Mouse (Mus musculus) lung, embryonic 14.5 days (tissue): Measurements from ENCODE around the gene Lamtor5. TPM values are rescaled to one million over a fixed set of nuclear protein-coding genes. Genes with fewer than 3 reads are reported as not detected.

Source experiments
- ATAC-seq: fragments of 200-750 bp; cut with Nextera tagmentation; 2 replicates; pipeline ENCODE4 v1.8.0; 2017; ENCODE audit warnings: mild to moderate bottlenecking, moderate TSS enrichment, moderate library complexity; ENCODE audit not compliant: insufficient read depth
- DNase-seq: peaks from one replicate; pipeline ENCODE4 v3.0.0-alpha.2; 2015
- H3K27ac ChIP-seq: fragments of 300-500 bp; sonication (generic); 2 replicates; pipeline ENCODE4 v1.5.1; 2014; ENCODE audit warnings: low read depth, mild to moderate bottlenecking, moderate library complexity
- H3K27me3 ChIP-seq: fragments of 300-500 bp; sonication (generic); 2 replicates; pipeline ENCODE4 v1.6.1; 2014; ENCODE audit warnings: low read length, control low read depth; ENCODE audit not compliant: insufficient read depth
- H3K36me3 ChIP-seq: fragments of 300-500 bp; sonication (generic); 2 replicates; pipeline ENCODE4 v1.6.1; 2014; ENCODE audit warnings: control low read depth; ENCODE audit not compliant: insufficient read depth
- H3K4me1 ChIP-seq: fragments of 300-500 bp; sonication (generic); 2 replicates; pipeline ENCODE4 v1.6.1; 2014; ENCODE audit warnings: antibody characterized with exemption, control low read depth; ENCODE audit not compliant: insufficient read depth
- H3K4me2 ChIP-seq: fragments of 300-500 bp; sonication (generic); 2 replicates; pipeline ENCODE4 v1.6.1; 2014; ENCODE audit warnings: mild to moderate bottlenecking
- H3K4me3 ChIP-seq: fragments of 300-500 bp; sonication (generic); 2 replicates; pipeline ENCODE4 v1.5.1; 2014; ENCODE audit warnings: low read depth, low read length
- H3K9ac ChIP-seq: fragments of 300-500 bp; sonication (generic); 2 replicates; pipeline ENCODE4 v1.6.1; 2014
- H3K9me3 ChIP-seq: fragments of 300-500 bp; sonication (generic); 2 replicates; pipeline ENCODE4 v1.6.1; 2016; ENCODE audit warnings: low read depth, low read length, control low read depth
- CTCF ChIP-seq: IDR thresholded peaks from 2 replicates; pipeline ENCODE4 v1.5.1; 2016; ENCODE audit warnings: antibody characterized with exemption, low read depth
- WGBS: fragments of 180-500 bp; shearing (Covaris S2); extraction: QIAGEN DNeasy Blood & Tissue Kit; methylation state at CpG from one replicate; pipeline ENCODE4 v1.1.7; 2014; 5-methylcytosine and 5-hydroxymethylcytosine counted together
- polyA plus RNA-seq: library from polyadenylated mRNA; unstranded; fragments of >200 nt; fragmentation: Nextera tagmentation; extraction: Ambion mirVana; gene quantifications from 2 replicates; pipeline ENCODE4 v1.2.1, GENCODE M21; 2014

Lamtor5 gene
- polyA plus RNA-seq: 184 and 195 TPM in 2 replicates

- H3K27ac ChIP-seq: no peak within 1 kb of the TSS
- ATAC-seq: peak; percentile 92
- no peaks in the 10 kb centered on the region for H3K9me3 ChIP-seq
- no peaks in the 10 kb centered on the region for H3K27me3 ChIP-seq
- peak within 1 kb of the TSS; percentile 75 for H3K4me2 ChIP-seq
- DNase-seq: peak; percentile 96
- peaks cover 16% of the 10 kb centered on the region for H3K36me3 ChIP-seq
- H3K4me1 ChIP-seq: no peaks in the 10 kb centered on the region
- peak within 1 kb of the TSS; percentile 72 for H3K4me3 ChIP-seq
- TF ChIP-seq CTCF: no peak
- H3K9ac ChIP-seq: peak within 1 kb of the TSS; percentile 78
- 3% methylated on average over 43 of the region's 43 CpGs for whole genome bisulfite sequencing
Measured at GRCm38 (mm10) chr3:107278479-107279269, at the start of gene Lamtor5. TSS of gene Lamtor5 (plus strand) at chr3:107278858.

GRCm38 (mm10) chr3:107229221-107229620 lies 49.4 kb upstream of the Lamtor5 start:
- Histone ChIP-seq H3K4me3 (no peak overlapping the region), H3K9ac (no peak overlapping the region), H3K27me3 (no peaks in the 10 kb centered on the region), H3K4me1 (no peaks in the 10 kb centered on the region), H3K27ac (no peak overlapping the region), H3K4me2 (no peak overlapping the region), H3K9me3 (no peaks in the 10 kb centered on the region), H3K36me3 (no peaks in the 10 kb centered on the region)
- ATAC-seq (no peak), DNase-seq (no peak)
- TF ChIP-seq CTCF: no peak
- 59% methylated on average over 5 of the region's 5 CpGs for WGBS

DNA sequence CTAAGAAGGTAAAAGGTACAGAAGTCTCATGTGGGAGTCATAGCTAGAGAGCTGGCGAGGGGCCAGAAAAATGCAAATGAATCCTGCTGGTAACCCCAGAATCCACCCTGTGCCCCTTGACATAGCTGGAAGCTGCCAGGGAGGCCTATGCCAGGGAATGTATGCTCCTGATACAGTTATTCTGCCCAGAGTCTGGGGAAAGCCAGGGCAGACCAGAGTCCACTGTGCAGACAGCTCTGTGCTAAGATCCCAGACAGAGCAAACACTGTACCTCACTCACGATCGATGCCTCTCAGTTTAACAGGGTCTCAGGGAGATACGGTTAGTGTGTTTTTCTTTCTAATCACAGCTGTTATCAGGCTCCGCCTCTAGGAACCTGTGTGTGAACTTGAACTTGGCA lies 48.8 kb upstream of the Lamtor5 start:
- Histone ChIP-seq H3K27me3 (no peaks in the 10 kb centered on the region), H3K9ac (no peak overlapping the region), H3K4me3 (no peak overlapping the region), H3K27ac (no peak overlapping the region), H3K9me3 (no peaks in the 10 kb centered on the region), H3K4me1 (no peaks in the 10 kb centered on the region), H3K36me3 (no peaks in the 10 kb centered on the region), H3K4me2 (no peak overlapping the region)
- peak; percentile 70 for ATAC-seq
- no peak for TF ChIP-seq CTCF
- WGBS: 20% methylated on average over 5 of the region's 5 CpGs
- DNase-seq: peak; percentile 51

DNA sequence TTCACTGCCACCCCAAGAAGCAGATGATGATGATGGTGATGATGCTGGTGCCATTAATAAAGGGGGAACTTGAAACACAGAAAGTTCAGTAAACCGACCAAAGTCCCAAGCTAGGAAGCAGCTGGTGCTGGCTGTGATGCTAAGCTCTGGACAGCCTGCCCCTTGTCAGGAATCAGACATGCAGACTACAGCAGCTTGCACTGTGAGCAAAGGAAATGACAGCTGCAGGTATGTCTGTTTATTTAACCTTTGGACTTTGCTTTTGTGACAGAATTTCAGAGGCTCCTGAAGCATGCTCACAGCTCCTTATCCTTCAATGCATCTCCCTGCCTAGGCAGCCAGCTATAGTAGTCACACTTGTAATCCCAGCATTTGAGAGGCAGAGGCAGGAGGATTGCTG lies 48.1 kb upstream of the Lamtor5 start, which contains the start of gene A630076J17Rik:
Gene A630076J17Rik, plus strand, starts transcription at position 88 of the 400 bp plus-strand sequence.
- Histone ChIP-seq H3K4me2 (no peak within 1 kb of the TSS), H3K9me3 (no peaks in the 10 kb centered on the region), H3K4me3 (no peak within 1 kb of the TSS), H3K27me3 (no peaks in the 10 kb centered on the region), H3K36me3 (no peaks in the 10 kb centered on the region), H3K27ac (no peak within 1 kb of the TSS), H3K4me1 (no peaks in the 10 kb centered on the region), H3K9ac (no peak within 1 kb of the TSS)
- 13% methylated on average over 1 of the region's 1 CpGs for WGBS
- ATAC-seq (no peak), DNase-seq (no peak)
- no peak for TF ChIP-seq CTCF

GRCm38 (mm10) chr3:107231202-107231601 lies 47.5 kb upstream of the Lamtor5 start:
- WGBS: 60% methylated on average over 4 of the region's 4 CpGs
- TF ChIP-seq CTCF: no peak
- Histone ChIP-seq H3K4me2 (no peak overlapping the region), H3K27me3 (no peaks in the 10 kb centered on the region), H3K27ac (no peak overlapping the region), H3K4me3 (no peak overlapping the region), H3K9me3 (no peaks in the 10 kb centered on the region), H3K4me1 (no peaks in the 10 kb centered on the region), H3K9ac (no peak overlapping the region), H3K36me3 (no peaks in the 10 kb centered on the region)
- ATAC-seq: no peak
- DNase-seq: no peak

- peak; percentile 19; the same call in 1 of the 2 replicates for ATAC-seq
Measured at GRCm38 (mm10) chr3:107233351-107233813, 45.3 kb upstream of the Lamtor5 start.

DNA sequence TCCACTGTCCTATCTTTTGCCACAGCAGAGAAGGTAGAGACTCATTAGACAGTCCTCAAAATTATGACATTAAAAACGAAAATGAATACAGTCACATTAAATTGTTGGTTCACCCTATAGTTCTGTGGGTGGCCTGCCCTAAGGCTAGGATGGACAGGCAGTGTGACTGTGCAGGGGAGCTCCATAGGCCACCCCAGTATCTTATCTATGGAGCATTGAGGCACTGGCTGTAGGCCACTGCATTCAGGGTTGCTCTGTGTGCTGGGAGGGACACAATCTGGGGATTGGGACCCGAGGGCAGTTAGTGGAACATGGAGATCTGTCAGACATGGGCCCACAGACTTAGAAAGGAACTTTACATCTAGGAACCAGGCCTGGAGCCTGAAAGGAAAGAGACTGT lies 44.7 kb upstream of the Lamtor5 start:
- WGBS: 32% methylated on average over 2 of the region's 2 CpGs
- TF ChIP-seq CTCF: no peak
- no peak overlapping the region for H3K27ac ChIP-seq

More at GRCm38 (mm10) chr3:107233351-107233813, 45.3 kb upstream of the Lamtor5 start:
- 7% methylated on average over 11 of the region's 11 CpGs for WGBS
- Histone ChIP-seq H3K36me3 (no peaks in the 10 kb centered on the region), H3K27ac (no peak overlapping the region), H3K4me1 (no peaks in the 10 kb centered on the region), H3K4me3 (no peak overlapping the region), H3K9me3 (no peaks in the 10 kb centered on the region), H3K27me3 (no peaks in the 10 kb centered on the region), H3K4me2 (no peak overlapping the region), H3K9ac (no peak overlapping the region)
- peak; percentile 94 for TF ChIP-seq CTCF
- peak; percentile 94 for DNase-seq

More for the DNA sequence above, 44.7 kb upstream of the Lamtor5 start:
- no peak overlapping the region for H3K4me3 ChIP-seq
- no peaks in the 10 kb centered on the region for H3K4me1 ChIP-seq
- ATAC-seq (0 out of 2 replicates have a peak, but pooled peaks have one; percentile 14), DNase-seq (no peak)
- H3K9ac ChIP-seq: no peak overlapping the region
- no peaks in the 10 kb centered on the region for H3K9me3 ChIP-seq
- H3K36me3 ChIP-seq: no peaks in the 10 kb centered on the region
- no peaks in the 10 kb centered on the region for H3K27me3 ChIP-seq
- no peak overlapping the region for H3K4me2 ChIP-seq
